Mouse (Mus musculus) spleen, postnatal 10 days (tissue): ENCODE data around the gene Trpv5.

Source experiments
- DNase-seq, 2 experiments: peaks; one replicate each; pipeline ENCODE4 v3.0.0; 2021 to 2022; ENCODE audit warnings: low spot score in 2 of 2

Trpv5 gene

DNA sequence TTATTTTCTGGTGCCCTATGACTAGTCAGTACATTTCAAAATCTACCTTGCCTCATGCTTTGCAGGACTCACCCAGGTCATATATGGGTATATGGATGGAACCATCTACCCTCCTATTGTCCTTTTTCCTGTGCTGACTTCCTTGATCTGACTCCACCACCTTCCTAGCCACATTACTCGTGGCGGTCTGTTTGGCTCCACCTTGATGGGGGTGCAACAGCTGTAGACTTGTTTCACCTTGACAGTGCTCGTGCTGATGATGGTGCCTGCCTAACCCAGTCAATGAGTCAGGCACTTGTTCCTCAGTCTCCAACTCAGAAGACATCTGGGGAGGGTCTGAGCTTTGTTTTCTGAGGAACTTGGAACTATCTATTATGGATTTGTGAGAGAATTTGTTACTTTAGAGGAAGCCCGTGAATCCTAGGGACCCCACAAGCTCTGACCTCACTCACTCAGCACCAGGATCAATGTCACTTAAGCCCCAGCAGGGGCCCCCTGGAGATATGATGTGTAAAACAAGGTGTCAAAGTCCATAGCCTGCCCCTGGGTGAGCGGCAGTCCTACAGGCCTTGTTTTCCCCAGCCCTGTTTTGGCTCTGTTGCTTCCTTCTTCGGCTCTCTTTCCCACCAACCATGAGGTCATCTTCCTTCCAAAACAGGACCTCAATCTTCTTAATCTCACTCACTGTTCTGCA is 39.2 kb downstream of the Trpv5 start:
- no peak for DNase-seq

DNA sequence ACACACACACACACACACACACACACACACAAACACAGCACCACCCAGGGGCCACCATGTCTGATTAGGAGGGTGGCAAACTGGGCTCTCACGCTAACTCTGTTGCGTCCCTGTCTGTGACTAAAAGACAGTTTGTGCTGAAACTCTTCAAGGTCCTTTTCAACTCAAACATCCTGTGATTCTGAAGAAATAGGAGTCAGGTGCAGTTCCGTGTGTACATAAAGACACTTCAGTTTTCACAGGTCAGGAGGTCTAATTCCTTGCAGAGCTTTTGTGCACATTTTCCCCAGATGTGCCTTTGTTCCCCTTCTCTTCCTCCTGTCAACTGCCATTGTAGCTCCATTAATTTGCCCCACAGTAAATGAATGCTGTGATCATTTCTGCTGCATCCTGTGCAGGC is 40.1 kb downstream of the Trpv5 start:
- no peak for DNase-seq

DNA sequence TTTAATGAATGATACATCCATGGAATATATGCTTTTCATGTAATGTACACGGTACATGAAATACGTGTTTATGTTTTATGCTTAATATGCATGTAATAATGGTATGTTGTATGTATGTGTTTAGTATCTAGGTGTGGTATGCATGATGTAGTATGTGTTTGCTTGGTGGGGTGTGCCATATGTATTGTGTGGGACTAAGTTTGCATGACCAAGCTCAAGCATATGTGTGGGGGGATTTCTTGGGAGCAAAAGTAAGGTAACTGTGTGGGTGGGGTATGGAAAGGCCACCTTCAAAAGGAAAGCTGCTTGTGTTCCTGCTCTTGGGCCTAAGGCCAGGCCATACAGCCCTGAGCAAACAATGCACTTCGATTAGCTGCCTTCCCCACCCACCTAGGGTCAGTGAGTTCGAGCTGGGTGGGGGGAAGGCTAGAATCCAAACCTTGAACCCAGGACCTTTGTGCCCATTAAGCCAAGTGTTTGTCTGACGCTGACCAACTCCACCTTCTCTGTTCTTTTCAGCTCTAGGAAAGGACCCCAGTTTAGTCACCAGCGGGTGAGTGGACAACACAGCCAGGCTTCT is 42.6 kb downstream of the Trpv5 start:
- no peak for DNase-seq

DNA sequence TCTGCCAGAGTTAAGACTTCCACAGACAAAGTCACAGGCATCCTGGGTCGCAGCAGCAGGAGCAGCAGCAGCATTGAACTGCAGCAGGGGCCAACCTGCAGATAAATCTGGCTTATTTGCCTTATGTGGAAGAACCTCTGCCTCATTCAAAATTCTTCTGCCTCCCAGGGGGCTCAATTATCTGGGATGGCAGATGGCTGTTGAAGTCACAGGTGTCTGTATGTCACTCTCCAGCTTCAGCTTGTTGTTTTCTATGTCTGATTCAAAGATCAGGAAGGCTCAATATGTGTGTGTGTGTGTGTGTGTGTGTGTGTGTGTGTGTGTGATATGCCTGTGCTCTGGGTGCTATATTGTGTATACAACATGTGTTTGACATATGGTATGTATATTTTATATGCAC is 43.2 kb downstream of the Trpv5 start:
- no peak for DNase-seq

DNA sequence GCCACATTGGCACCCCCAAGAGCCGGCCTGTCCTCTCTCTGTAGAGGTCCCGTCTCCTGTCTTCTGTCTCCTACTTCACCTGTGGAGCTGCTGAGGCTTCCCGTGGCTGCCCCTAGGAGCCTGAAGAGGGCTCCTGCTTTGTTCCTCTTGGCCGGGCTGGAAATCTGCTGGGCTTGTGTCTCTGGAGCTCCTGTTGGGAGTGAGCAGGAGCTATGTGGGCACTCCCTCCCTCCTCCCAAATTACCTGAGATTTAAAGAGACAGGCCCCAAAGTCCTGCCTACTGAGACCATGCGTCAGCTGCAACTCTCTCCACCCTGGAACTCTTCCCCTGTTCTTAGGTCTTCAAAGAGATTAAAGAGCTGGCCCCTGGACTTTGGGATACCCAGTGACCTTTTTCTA is 44.4 kb downstream of the Trpv5 start, which contains the start of gene Trpv6:
Trpv6 (minus strand) TSS at position 228 of the 400 bp plus-strand sequence.
- no peak for DNase-seq

DNA sequence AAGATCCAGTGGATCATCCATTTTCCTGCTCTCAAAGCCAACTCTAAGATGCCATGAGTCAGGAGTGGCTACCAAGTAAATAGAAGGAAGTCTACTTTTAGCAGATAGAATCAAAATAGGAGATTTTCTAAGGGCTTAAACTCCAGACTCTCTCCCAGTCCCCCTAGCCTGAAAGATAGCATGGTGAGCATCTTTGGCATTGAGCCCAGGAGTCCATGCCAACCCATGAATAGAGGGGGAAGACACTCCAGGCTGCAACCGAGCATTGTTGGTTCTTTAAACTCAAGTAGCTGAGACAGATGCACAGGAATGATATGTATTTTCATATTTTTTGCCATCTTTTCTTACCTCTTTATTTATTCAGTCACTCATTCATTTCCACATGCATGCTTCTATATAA is 45.4 kb downstream of the Trpv5 start:
- DNase-seq, result no peak

DNA sequence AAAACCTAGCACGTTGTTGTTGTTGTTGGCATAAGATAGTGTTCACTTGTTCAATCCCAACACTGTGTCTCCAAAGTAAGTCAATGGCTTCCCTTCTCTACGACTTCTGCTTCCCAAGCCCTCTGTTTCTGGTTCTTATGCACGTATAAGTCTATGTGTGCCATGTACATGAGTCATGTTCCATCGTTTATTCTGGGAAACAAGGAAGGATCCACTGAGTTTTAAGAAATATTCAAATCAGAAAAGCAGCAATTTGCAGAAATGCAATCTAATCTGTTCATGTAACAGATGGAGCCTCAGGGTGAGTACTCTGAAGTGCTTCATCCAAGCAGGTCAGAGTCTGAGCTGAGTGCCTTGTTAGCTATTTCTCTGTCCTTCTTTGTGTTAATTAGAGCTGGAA is 49.0 kb downstream of the Trpv5 start:
- no peak for DNase-seq

DNA sequence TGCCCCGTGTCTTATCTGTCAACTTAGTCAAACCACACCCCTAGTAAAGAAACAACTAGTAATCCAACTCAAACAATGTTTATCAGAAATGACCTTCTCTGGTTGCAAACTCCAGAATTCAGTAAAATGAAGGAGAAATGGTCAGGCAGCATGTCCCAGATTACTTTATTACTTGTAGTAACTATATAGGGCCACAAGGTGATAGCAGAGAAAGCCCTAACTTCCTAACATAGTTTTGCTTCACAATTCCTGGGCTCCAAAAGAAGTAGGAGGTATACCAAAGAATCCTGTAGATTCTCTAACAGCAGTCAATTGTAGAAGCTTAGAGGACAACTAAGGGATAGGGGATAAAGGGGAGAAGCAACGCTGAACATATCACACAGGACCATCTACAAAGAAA is 49.8 kb downstream of the Trpv5 start:
- no peak for DNase-seq

DNA sequence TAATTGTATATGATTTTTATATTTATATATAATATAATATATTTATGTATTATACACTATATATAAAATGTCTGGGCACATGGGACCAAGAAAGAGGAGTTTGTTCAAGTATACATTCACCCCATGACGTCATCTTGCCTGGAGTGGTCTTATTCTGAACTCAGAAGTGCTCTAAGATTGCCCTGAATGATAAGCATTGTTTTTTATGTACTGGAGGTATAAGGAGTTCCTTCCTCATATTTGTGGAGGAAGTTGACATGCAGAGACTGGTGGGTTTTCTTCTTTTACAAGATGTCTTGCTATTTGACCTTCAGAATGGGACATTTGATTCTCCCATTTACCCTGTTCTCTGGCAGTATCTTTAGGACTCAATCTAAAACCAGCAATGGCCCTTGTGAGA is 52.4 kb downstream of the Trpv5 start:
- no peak for DNase-seq

DNA sequence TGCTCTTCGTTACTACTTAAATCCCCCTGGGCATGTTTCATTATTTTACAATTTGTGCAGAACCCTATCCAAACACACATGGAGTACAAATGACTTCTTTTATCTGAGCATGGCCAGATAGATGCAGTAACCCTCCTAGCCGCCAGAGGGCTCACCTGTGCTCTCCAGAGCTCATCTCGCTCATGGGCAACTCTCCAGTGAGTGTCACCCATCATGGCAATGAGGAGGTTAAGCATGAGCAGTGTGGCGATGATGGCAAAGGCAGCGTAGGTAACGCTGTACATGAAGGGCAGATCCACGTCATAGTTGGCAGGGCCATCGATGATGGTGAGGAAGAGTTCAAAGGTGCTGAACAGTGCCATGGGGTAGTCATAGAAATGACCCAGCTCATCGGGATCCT is 57.9 kb downstream of the Trpv5 start:
- peak; percentile 35 to 67 for DNase-seq

DNA sequence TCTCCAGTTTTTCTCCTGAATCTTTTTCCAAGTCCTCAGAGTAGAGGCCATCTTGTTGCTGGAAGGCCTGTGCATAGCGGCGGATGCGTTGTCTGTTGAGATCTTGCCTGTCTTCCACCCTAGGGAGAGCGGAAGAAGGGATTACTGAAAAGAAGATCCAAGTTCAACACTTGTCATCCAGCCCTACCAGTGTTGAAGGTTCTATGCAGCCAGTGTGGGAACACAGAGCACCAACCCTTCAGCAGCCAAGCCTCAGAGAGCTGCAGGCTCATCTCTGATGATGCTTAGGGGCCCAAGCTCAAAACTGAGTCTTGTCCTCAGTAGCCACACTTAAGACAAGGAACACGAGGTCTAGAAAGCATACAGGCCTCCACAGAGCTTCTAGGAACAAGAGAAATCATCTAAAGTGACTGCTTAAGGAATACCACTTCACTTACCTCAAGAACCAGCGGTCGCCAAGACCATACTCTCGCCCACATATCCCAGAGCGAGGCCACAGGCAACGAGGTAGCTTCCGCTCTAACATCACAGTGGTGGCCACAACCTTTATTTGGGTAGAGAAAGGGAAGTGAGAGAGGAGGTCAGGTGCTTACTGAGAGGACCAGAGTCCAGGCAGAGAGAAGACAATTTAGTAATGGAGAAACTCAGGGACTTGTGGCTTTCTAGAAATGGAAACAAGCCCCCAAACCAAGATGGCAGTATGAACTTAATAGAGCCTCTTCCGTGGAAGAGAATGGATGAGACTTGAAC is 59.2 kb downstream of the Trpv5 start:
- DNase-seq, result no peak

DNA sequence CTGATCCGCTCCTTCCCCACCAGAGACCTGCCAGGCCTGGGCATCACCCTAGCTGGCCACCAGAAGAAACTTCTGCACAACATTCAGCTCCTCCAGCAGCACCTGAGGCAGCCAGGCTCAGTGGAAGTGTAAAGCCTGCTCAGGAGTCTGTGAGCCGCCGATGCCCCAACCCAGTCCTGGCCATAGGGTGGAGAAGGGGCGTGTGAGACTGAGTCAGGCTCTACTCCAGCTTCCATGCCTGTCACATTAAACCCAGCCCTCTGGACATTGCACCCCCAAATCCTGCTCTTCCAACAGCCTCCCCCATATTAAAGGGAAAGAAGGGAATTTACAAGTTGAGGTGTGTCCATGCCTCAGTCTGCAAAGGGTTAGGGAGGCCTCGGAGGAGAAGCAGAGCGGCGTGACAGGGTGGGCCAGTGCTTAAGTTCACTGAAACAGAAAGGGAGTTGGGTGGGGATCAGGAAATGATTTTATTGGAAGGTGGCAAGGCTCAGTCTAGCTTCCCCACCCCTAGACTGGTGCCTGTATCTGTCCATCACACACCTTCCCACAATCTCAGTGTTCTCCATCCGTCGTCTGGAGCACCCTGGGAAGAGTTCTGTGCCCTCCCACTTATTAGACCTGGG is 60.3 kb downstream of the Trpv5 start:
- no peak for DNase-seq

DNA sequence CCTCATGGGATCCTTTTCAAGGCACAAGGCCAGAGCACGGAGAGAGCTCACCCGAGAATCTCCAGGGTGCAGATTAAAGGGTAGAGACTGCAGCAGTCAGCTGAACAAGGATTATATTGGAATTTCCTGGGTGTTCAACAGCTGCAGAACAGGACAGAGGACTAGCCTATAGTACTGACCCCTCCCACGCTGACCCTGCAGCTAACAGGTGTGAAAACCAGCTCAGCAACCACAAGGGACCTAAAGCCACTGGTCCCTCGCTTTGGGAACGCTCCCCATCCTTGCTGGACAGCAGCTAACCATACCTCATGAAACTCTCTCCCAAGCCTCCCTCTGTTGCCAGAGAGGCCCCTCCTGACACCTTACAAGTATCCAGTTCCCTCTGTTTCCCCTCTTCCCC is 72.9 kb downstream of the Trpv5 start:
- no peak for DNase-seq

DNA sequence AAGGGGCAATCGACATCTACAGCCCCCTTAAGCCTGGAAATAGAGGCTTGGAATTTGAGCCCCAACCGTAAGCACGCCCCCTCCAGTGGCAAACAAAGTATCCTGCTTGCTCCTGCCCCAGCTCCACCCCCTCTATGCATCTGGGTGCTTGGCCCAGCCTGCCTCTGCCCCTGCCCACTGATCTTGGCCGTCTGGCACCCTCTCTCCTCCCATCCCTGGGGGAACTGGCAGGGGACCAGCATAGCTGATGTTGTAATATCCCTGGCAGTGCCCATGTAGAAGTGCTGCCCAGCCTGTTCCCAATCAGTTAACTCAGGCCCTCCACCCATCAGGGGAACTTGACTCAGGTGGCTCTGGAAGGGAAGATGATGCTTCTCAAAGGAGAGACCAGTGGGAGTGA is 74.4 kb downstream of the Trpv5 start:
- DNase-seq, result no peak

DNA sequence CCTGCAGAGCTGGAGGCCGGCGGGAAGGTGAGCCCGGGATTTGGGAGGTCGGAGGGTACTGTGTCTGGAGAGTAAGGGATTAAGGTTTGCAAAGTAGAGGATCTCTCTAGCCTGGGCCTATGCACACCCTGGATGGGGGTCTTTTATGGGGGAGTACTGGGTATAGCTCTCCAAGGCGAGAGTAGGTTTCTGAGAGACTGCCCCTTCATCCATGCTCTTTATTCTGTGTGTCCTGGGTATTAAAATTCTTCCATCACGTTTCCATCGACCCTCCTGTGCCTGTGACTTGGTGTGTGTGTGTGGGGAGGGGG is 74.8 kb downstream of the Trpv5 start:
- DNase-seq, result no peak

DNA sequence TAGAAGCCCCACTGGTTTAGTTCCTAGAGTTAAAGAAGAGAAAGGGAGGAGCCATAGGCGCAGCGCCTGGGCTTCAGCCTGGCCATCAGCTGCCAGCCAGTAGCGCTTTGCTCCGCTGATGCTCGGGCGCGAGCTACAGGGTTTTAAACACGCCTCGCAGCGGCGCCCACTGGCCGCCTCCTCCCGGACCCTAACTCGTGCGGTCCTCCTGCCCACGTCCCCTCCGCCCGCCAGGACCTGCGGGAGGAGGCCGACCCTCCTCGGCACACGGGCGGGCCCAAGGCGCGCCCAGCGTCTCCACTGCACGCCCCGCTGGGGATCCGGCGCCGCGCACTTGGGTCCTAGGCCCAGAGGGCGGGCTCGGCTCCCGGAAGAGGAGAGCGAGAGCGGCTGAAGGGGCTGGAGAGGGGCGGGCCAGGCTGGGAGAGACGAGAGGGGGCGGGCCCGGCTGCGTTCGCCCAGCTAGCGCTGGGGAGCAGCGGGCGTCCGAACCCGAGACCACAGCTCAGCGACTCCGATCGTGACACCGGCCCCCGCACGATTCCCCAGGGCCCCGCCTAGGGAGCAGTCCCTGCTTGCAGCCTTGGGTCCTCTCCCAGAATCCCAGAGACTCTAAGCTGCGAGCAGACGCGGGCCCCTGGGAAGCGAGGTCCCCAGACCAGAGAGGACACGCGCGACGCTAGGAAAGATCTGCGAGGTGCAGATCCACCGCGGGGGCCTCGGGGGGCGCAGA is 75.3 kb downstream of the Trpv5 start, which contains the start of gene Ephb6:
Ephb6 (plus strand) TSS at position 422 of the 733 bp plus-strand sequence.
- peak; percentile 20 to 62 for DNase-seq

DNA sequence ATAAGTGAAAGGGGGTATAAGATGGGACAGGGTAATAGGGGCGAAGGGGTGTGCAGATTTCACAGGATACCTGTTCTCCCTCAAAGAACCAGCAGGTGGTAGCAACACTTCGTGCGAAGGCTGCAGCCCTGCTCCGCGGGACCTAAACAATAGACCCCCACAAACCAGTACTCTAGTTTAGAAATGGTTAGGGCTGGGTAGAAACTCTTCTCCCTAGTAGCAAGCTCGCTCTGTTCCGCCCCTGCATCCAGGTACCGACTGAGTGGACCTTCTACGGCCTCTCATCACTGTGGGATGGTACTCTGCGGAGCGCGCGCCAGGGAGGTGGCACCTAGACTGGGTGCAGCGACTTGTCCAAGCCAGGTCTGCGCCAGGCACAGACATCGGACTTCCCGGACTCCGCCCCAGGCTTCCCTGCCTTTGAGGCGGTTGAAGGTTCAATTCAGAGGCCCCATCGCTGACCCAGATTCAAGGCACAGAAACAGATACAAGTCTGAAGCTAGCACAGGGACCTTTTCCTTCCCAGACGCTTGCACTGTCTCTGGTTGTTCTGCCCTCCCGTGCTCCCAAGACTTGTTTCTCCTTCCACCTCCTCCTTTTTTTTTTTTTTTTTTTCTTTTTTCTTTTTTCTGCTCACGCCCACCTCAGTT is 76.0 kb downstream of the Trpv5 start:
- peak; percentile 31 to 51 for DNase-seq
